ENCODE assay signal across 9 mouse cellular contexts in the genomic region with DNA sequence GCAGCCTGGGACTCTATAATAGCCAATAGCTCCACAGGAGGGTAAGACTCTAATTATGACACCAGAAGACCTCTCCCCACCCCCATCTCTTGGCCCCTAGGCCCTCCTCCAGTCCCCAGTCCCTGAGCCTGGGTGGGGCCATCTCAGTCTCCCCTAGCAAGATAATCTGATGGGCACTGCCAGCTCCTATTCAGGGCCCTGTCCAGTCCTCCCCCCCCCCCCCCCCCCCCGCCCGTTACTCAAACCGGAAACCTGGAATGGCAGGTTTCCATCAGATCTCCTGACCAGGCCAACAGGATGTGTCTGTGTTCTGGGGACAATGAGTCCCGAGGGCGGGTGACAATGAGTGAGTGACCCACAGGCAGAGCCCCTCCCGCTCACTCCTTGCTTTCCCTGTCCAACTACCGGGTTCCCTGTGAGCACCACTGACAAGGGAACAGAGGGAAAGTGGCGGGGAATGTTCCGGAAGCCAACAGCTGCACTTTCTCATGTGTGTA.
DNase-seq lines count a peak whose midpoint lies in the region; ATAC-seq and TF ChIP-seq lines count a peak whose summit lies in the region.
"Had no signal": no experiment of that assay in that cellular context is flagged by ENCODE, and none has a peak within 500 bp of the region (broad histone marks: within the 10 kb centered on the region; RNA-seq: fewer than 3 reads in every experiment).

No protein-coding gene starts in this region.

- DNase-seq in gastrocnemius, postnatal 25 days, result peak; percentile 68
- no peak for DNase-seq in gastrocnemius, adult 8-10 months (ENCODE audit: low spot score in 2 of 2)
- DNase-seq in heart, adult 8-10 months (ENCODE audit: low spot score), result peak; percentile 89
- DNase-seq in kidney, adult 8-10 months, result peak; percentile 51 to 60
- DNase-seq in lung, postnatal 0 days (ENCODE audit: low spot score), result peak; percentile 89
- DNase-seq in thymus, adult 2 months, result no peak
- no peak for DNase-seq in right cerebral cortex, adult 2 months (ENCODE audit: low spot score in 2 of 2)
- DNase-seq in cerebellum, adult 18-20 months, result no peak

- H3K4me2 ChIP-seq in lung, postnatal 0 days (replicated peaks; ENCODE audit: low read depth, low read length), result no peak overlapping the region

- 13% methylated on average over 8 of the region's 9 CpGs for WGBS in lung, postnatal 0 days
- 82% methylated on average over 9 of the region's 9 CpGs for WGBS in thymus, adult 2 months

- no peak for TF ChIP-seq CTCF in lung, postnatal 0 days (IDR thresholded peaks at IDR 0.05)
- TF ChIP-seq CTCF in thymus, adult 2 months (IDR thresholded peaks at IDR 0.05; ENCODE audit: borderline replicate concordance, control insufficient read depth, extremely low read depth, insufficient read depth, low read length, poor library complexity), result no peak

- H3K27ac ChIP-seq in lung, postnatal 0 days (ENCODE audit: low read length), result peak overlapping the region; percentile 65
- no peak overlapping the region for H3K27ac ChIP-seq in thymus, adult 2 months (ENCODE audit: control insufficient read depth, insufficient read depth, low read length)
- H3K27ac ChIP-seq: left cerebral cortex, adult 2 months had no signal

- no peak overlapping the region for H3K4me3 ChIP-seq in lung, postnatal 0 days (ENCODE audit: low read depth, low read length)
- no peak overlapping the region for H3K4me3 ChIP-seq in thymus, adult 2 months (ENCODE audit: control insufficient read depth, insufficient read depth, low read length)
- H3K4me3 ChIP-seq: left cerebral cortex, adult 2 months had no signal

- H3K9me3 ChIP-seq in lung, postnatal 0 days (ENCODE audit: low read length), result no peaks in the 10 kb centered on the region

- no peak overlapping the region for H3K9ac ChIP-seq in lung, postnatal 0 days (replicated peaks; ENCODE audit: low read depth)

- H3K36me3 ChIP-seq in lung, postnatal 0 days (ENCODE audit: insufficient read depth, low read length), result peaks cover 74% of the 10 kb centered on the region
- H3K36me3 ChIP-seq in thymus, adult 2 months (ENCODE audit: control insufficient read depth, insufficient read depth, low read length), result no peaks in the 10 kb centered on the region; the same call in 1 of the 2 replicates

- no peak for TF ChIP-seq POLR2A in thymus, adult 2 months (IDR thresholded peaks at IDR 0.05; ENCODE audit: control insufficient read depth, extremely low read depth, insufficient read depth, low read length, poor library complexity)

- H3K4me1 ChIP-seq in lung, postnatal 0 days (ENCODE audit: insufficient read depth, low read depth, low read length), result peaks cover 5% of the 10 kb centered on the region; the same call in 1 of the 2 replicates
- no peaks in the 10 kb centered on the region for H3K4me1 ChIP-seq in thymus, adult 2 months (replicated peaks; ENCODE audit: control insufficient read depth, insufficient read depth, low read length)

- TF ChIP-seq EP300 in lung, postnatal 0 days (IDR thresholded peaks at IDR 0.05), result peak; percentile 92

- ATAC-seq in lung, postnatal 0 days, result peak; percentile 83

- H3K27me3 ChIP-seq in lung, postnatal 0 days (replicated peaks; ENCODE audit: insufficient read depth, low read length), result no peaks in the 10 kb centered on the region
- no peaks in the 10 kb centered on the region for H3K27me3 ChIP-seq in thymus, adult 2 months (ENCODE audit: control insufficient read depth, insufficient read depth, low read length)

Comparison
In these comparisons a context has a peak if more than half of its experiments do, and no peak if none do; other contexts are left out.
1. DNase-seq: peak in gastrocnemius, postnatal 25 days (single experiment), heart, adult 8-10 months (single experiment), kidney, adult 8-10 months (2 of 2) and lung, postnatal 0 days (single experiment); none in gastrocnemius, adult 8-10 months (0 of 2), thymus, adult 2 months (single experiment), right cerebral cortex, adult 2 months (0 of 2) and cerebellum, adult 18-20 months (0 of 2).